Mouse (Mus musculus): ENCODE results near the gene Ephx4.
"Not testable (repeated sequence)": the region's sequence is repeated elsewhere in the genome, so short reads cannot be mapped to it uniquely, and the experiment has no call there.

Gene Ephx4

DNA sequence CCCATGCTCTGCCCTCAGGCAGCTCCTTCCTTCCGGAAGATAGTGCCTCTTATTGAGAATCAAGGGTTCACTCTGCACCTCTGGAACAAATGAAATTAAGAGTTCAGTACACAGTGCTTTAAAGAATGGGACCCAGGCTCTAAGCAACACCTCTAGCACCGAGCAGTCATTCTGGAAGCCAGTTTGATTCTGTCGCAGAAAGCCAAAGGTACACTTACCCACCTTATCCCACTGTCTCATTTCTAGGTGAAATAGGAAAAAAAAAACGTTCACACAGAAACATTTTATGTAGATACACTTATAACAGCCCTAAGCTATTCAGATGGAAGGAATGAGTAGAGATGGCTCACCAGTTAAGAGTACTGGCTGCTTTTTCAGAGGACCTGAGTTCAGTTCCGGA lies at the start of gene Ephx4:
TSS of gene Ephx4 (plus strand) at position 301 of the 400 bp plus-strand sequence.
- DNase-seq (ENCODE audit: low read depth in 1 of 2, low spot score in 2 of 2), result no peak

DNA sequence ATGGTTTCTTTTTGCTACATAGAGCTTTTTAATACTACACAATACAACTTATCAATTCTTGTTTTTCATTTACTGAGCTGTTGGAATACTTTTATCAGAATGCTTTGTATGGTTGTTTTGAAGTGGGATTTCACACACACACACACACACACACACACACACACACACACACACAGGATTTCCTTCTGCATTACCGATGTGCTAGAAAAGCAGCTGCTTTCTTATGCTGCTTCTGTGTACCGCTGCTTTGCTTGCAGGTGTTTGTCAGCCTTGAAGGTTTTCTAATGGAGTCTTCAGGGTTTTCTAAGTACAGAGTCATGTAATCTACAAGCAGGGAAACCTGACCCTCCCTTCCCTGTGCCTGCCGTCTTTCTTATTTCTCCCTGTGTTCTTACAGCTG lies 48.6 kb upstream of the Ephx4 start:
- DNase-seq (ENCODE audit: low read depth in 1 of 2, low spot score in 2 of 2), result no peak

- DNase-seq (ENCODE audit: low read depth in 1 of 2, low spot score in 2 of 2), result no peak
Observed at GRCm38 (mm10) chr5:107355801-107356200, 46.7 kb upstream of the Ephx4 start.

- DNase-seq (ENCODE audit: low read depth in 1 of 2, low spot score in 2 of 2), result no peak
Observed at GRCm38 (mm10) chr5:107357723-107358122, 44.8 kb upstream of the Ephx4 start.

DNA sequence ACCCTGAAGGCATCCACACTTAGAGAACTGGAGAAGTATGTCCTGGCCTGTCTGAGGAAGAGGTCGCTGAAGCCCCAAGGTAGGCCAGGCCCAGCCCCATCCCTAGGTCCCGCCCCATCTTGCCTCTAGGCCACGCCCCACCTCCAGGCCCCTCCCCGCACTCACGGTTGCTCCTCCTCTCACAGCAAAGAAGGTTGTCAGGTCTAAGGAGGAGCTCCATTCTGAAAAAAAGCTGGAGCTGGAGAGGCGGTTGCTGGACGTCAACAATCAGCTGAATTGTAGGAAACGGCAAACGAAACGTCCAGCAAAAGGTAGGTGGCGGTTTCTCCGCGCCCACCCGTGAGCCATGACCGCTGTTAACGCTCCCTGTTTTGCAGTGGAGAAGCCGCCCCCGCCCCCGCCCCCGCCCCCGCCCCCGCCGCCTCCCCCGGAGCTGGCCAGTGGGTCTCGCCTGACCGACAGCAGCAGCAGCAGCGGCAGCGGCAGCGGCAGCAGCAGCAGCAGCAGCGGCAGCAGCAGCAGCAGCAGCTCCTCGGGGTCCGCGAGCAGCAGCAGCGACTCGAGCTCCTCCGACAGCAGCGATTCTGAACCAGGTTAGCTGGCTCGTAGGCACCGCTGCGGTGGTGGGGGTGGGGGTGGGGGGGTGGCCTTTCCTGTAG lies 43.0 kb upstream of the Ephx4 start:
- peak; percentile 33 to 71 for DNase-seq (ENCODE audit: low read depth in 1 of 2, low spot score in 2 of 2)

DNA sequence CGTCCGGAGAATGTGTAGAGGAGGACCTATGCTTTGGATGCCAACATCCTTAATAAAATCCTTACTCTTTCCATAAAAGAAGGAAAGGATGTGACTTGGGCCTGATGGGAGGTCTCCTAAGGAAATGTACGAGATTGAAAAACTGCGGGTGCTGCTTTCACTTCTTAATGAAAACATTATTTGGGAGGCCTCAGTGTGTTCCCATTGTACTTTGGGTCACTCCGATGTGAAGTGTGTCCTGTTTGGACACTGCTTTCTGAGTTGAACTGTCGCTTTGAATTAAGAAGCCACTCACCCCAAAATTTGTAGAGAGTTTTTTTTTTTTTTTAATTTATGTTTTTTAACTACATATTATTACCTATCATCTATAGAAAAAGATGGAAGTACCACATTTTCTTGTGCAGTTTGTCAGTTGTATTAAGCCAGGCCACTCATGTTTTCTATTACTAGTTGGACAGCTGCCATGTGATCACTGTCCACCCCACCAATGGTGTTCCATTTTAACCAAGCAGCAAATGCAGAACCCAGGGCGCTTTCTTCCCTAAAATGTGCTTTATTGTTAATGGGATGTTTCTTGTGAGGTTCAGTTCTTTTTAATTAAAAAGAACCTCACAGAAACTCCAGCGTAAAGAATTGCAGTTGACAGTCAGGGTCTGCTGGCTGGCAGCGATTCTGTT lies 42.3 kb upstream of the Ephx4 start:
- DNase-seq (ENCODE audit: low read depth in 1 of 2, low spot score in 2 of 2), result no peak

DNA sequence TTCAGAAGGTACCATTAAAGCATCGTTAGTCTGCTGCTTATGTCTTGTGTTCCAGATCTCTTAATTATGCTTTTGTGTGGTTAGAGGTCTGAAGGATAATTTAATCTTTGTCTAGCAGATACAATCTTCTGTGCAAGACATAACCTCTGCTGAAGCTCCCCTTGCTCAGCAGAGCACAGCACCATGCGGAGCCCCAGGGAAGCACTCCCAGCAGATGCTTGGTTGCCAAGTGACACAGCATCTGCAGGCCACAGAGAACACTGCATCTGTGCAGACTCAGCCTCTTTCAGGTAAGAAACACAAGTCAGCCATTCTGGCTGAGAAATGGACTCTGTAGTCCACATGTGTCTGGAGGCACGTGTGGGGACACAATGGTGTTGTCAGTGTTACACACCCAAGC lies 32.5 kb upstream of the Ephx4 start:
- DNase-seq (ENCODE audit: low read depth in 1 of 2, low spot score in 2 of 2), result no peak

DNA sequence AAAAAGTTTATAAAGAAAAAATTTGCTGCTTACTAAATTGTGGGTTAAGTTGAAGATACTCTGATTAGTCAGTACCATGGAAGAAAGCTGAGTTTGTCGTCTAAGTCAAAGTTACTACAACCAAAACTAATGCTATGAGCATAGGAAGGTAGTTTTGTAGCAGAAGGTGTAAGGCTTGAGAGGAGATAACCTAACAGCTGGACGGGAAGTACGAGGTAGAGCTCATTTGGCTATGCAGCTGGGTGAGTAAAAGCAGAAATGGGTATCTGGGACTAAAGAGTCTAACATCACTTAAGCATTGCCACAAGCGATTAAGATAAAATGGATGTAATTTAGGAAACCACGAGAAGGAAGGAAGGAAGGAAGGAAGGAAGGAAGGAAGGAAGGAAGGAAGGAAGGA lies 31.2 kb upstream of the Ephx4 start:
- DNase-seq (ENCODE audit: low read depth in 1 of 2, low spot score in 2 of 2), result no peak

DNA sequence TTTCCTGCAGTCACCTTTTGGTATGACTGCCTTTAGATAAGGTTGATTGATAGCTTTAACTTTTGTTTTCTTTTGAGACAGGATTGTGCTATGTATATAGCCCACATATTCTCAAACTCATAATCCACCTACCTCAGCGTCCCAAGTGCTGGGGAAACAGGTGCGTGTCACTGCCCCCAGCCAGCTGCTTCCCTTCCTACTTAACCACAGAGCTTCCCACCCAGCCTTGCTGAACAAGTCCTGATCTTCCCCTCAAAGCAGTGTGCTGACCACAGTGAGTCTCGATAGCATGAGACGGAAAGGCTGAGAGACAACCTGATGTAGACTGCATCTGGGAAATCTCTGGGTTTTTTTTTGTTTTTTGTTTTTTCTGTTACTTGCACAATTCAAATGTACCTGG lies 29.3 kb upstream of the Ephx4 start:
- DNase-seq (ENCODE audit: low read depth in 1 of 2, low spot score in 2 of 2), result no peak

DNA sequence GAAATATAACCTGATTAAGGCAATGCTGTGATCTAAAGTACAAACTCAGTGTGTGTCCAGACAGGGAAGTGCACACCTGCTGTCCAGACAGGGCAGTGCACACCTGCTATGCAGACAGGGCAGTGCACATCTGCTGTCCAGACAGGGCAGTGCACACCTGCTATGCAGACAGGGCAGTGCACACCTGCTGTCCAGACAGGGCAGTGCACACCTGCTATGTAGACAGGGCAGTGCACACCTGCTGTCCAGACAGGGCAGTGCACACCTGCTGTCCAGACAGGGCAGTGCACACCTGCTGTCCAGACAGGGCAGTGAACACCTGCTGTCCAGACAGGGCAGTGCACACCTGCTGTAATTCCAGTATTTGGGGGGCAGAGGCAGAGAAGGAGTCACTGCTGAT lies 16.1 kb upstream of the Ephx4 start:
- DNase-seq (ENCODE audit: low read depth in 1 of 2, low spot score in 2 of 2), result not testable (repeated sequence)

DNA sequence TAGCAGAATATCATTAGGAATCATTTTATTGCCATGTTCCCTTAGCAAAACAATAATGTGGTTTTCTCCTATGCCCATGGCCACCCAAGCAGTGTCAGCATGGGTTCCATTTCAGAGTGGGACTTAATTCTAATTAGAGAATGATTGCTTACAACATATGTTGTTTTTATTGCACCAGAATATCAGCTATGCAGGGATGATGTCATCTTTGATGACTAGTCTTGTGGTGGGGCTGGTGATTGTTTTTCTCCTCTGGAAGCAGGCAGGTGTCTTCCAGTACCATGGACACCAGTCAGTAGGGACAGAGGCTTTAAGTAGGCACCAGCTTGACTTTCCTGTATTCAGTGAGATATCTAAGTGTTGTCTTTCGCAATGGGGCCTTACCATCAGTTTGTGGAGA lies 14.7 kb upstream of the Ephx4 start:
- no peak for DNase-seq (ENCODE audit: low read depth in 1 of 2, low spot score in 2 of 2)

- no peak for DNase-seq (ENCODE audit: low read depth in 1 of 2, low spot score in 2 of 2)
Observed at GRCm38 (mm10) chr5:107389373-107389772, 13.2 kb upstream of the Ephx4 start.

DNA sequence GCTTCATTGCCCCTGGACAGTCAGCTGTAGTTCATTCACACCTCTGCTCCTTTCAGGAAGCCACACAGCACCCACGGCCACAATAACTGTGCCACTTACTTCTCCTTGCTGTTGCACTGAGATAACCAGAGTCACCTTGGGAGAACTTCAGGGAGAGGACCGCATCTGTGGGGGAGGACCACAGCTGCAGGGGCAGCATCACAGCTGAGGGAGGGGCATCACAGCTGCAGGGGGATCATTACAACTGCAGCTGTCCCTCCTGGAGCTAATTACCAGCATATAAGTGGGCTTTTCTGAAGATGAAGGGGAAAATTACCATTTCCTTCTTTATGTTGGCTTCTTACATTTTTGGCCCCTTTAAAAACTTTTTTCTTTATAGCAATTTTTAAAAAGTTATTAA lies 8.1 kb upstream of the Ephx4 start:
- DNase-seq (ENCODE audit: low read depth in 1 of 2, low spot score in 2 of 2), result no peak

DNA sequence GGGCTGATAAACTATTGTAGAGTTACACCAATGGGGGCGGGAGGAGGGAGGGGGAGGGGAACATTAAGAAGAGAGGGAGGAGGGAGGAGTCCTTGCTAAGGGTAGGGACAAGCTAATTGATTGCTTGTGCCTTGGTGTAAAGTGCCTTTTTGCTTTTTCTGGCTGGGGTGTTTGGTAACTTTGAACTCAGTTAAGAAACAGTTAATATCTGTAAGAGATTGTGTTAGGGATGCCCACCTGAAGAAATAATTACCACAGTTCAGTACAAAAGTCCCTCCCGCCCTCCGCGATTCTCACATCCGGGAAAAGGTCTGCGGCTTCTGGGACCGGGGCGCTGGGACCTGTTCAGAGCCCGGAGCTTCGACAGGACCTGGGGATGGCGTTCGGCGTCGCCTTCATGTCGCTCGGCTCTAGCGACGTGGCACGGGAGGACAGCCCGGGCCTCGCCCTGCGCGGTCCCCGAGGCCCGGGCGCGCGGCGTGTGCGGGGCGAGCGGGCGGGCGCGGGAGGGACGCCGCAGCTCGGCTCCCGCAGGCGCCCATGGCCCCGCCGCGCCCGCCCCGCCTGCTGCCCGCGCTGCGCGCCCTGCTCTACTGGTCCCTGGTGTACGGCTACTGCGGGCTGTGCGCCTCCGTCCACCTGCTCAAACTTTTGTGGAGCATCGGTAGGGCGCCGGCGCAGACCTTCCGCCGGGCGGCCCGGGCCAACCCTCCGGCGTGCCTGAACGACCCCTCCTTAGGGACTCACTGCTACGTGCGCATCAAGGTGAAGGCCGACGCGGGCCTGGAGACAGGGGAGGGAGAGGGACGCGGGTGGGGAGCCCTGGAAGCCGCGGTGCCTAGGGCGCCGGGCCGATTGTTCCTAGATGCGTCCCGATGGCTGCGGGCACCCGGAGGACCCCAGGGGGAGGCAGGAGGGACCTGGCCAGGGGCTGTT lies 743 bp downstream of the Ephx4 start:
- DNase-seq (ENCODE audit: low read depth in 1 of 2, low spot score in 2 of 2), result no peak

- no peak for DNase-seq (ENCODE audit: low read depth in 1 of 2, low spot score in 2 of 2)
Observed at GRCm38 (mm10) chr5:107403947-107404684, 1.6 kb downstream of the Ephx4 start.

DNA sequence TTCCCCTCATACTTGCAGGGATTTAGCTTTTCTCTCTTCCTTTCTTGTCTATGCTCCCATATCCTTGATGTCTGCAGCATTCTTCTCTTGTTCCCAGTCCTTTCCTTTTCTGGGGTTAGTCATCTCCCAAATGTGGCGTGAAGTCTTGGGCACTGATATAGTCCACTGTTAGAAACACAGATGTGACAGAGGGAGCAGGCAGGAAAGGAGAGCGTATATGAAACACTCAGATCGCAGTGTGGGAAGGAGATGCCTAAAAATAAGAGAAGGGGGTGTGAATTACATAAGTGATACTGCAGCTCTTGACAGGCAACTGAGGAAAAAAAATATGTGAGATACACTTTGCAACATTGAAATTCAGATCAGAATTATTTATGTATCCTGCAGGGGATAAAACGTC lies 2.8 kb downstream of the Ephx4 start:
- no peak for DNase-seq (ENCODE audit: low read depth in 1 of 2, low spot score in 2 of 2)

GRCm38 (mm10) chr5:107410305-107410704 lies 7.8 kb downstream of the Ephx4 start:
- no peak for DNase-seq (ENCODE audit: low read depth in 1 of 2, low spot score in 2 of 2)

GRCm38 (mm10) chr5:107411326-107411725 lies 8.8 kb downstream of the Ephx4 start:
- DNase-seq (ENCODE audit: low read depth in 1 of 2, low spot score in 2 of 2), result no peak

- no peak for DNase-seq (ENCODE audit: low read depth in 1 of 2, low spot score in 2 of 2)
Observed at GRCm38 (mm10) chr5:107412285-107412684, 9.7 kb downstream of the Ephx4 start.

DNA sequence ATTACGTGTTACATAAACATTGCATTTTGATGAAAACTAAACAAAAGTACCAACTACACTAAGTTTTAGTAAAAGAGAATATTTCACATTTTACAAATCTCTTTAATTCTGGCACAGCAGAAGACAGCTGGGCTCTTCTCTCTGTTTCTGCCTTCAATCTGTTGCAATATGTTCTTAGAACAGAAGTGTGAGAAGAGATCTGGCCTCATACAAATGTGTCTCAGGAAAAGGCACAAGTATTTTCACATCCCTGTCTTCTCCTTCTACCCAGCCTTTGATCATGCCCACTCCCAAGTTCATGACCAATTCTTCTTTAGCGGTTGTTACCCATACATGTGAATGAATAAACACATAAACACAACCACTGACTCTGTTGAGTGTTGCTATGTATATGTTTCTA lies 12.6 kb downstream of the Ephx4 start:
- no peak for DNase-seq (ENCODE audit: low read depth in 1 of 2, low spot score in 2 of 2)

GRCm38 (mm10) chr5:107421676-107422075 lies 19.1 kb downstream of the Ephx4 start:
- DNase-seq (ENCODE audit: low read depth in 1 of 2, low spot score in 2 of 2), result no peak

Data from monocyte, adult 2 months (primary cell).